Mouse (Mus musculus) testis, postnatal 14 days (tissue): ENCODE measurements around the gene Foxp1.
A peak's percentile ranks its signal among the peaks of the same experiment; 100 is the strongest.

Source experiments
- DNase-seq: peaks from one replicate; pipeline ENCODE4 v3.0.0; 2021; ENCODE audit warnings: low spot score

Gene Foxp1

DNA sequence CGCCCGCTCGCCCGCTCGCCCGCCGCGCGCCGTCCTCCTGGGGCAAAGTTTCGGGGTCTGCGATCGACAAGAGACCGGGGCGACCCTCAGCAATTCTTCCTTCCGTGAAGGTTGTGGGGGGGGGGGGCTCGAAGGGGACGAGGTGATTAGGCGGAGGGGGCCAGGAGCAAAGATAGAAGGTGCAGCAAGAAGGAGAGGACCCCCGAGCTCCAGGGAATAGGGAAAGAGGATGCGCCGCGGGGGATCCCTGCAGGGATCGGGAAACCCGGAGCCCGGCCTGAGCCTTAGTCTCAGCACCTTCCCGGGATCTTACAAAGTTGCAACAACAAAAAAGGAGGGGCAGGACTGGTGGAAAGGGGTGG is 1.9 kb downstream of the Foxp1 start:
- DNase-seq: no peak

DNA sequence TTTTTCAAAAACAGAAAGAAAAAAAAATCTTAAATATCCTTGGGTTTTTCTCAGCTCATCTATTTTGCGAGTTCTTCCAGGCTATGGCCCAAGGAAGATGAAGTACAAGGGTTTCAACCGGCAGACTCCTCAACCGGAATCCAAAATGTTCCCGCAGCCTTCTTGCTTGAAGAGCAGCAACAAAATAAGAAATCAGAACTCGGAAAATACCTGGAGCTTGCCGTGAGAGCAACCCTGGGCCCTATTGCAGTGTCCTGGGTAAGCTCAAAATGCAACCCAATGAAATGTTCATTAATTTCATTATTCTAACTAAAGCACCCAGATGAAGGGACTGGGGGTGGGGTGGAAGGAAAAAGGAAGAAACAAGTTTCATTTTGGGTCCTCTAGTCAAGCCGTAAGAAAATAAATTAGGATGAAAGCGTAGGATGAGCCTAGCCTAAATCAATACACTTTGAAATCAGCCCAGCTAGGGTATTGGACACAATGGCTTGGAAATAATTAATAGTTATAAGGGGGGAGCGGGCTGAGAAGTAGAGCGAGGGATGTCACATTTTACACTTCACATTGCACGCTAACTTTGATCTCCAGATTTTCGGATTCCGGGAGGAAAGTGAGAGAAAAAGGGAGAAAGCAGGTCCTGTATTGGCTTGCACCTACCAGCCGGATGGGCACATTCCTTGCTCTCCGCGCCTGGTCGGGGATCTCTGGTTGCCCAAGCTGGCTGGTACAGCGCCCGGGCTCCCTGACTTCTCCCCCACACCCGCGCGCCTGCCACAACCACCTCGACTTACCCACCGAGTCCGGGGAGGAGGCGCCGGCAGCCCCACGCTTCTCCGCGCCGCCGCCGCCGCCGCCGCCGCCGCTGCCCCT is 2.5 kb downstream of the Foxp1 start:
- peak; percentile 42 for DNase-seq

DNA sequence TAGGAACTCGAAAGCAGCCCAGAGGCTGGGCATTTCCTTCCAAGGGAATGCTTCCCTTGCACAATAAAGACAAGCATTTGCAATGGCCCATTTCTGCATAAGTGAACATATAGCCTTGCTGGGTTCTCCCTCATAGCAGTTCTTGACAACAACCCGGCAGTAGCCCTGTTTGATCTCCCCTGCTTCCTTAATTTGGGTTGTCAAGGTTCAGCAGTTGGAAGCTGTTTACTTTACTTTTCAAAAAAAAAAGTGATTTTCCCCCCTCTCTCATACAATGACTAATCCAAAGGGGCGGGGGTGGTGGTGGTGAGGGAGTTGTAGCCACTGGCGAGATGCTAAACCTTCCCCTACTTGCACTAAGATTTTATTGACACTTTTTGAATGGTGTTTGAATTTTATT is 3.5 kb downstream of the Foxp1 start:
- DNase-seq: no peak

DNA sequence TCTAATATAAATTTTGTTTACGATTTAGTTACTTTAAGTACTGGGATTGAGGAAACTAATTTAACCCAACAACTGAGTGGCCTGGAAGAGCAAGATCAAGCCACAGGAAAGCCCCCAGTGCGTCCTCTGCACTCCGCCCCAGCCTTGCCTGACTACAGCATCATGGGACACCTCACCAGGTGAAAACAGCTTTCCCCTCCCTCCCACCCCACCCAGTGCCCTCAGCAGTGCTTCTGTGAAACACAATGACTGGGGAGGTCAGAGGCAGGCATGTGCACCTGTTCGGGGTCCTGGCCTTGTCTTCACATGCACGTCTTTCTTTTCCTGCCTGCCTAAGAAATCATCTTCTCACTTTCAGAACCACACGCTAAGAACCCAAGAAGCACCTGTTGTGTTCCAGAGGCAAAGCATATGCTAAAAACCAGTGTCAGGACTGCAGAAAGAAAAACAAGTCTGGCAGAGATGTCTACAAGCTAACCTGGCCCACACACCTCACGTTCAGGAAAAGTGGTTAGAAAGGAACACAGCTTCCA is 6.8 kb downstream of the Foxp1 start:
- no peak for DNase-seq

DNA sequence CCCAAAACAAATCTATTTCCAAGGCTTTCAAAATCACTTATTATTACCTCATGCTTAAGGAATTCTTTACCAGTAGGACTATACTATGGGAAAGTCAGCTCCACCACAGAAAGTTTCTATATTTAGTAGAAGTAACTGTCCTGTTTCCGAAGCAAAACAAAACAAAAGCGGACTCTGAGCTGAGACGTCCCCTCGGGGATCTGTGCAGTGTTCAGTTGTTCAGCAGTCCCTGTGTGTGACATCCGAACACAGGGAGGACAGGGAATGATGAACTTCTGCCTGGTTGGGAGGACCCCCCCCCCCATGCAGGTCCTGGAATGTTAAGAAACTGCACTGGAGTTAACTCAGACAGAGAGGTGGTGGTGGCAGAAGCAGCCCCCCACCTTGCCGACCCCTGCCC is 10.7 kb downstream of the Foxp1 start:
- no peak for DNase-seq

GRCm38 (mm10) chr6:99509189-99509592 is 13.3 kb downstream of the Foxp1 start:
- DNase-seq: no peak

DNA sequence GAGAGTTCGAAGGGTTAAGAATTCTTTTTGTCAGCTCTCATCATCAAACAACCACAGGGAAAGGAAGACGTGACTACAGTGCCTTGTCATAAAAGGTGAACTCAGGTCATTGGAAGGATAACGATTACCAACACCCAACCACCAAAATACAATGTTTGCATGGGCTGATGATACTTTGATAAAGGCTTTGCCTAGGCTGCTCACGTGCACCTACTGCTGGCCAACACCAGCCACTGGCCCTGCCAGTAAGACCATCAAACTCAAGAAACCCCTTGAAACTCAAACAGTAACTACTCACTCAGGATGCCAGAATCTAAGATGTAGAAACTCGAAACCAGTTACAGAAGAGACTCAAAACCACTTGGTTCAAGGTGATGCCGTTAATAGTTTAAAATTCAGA is 15.7 kb downstream of the Foxp1 start:
- DNase-seq: no peak

- no peak for DNase-seq
Observed at GRCm38 (mm10) chr6:99503741-99504140, 18.8 kb downstream of the Foxp1 start.

GRCm38 (mm10) chr6:99502727-99503126 is 19.8 kb downstream of the Foxp1 start:
- no peak for DNase-seq

- no peak for DNase-seq
Observed at GRCm38 (mm10) chr6:99502314-99502713, 20.2 kb downstream of the Foxp1 start.

GRCm38 (mm10) chr6:99500570-99501270 is 21.8 kb downstream of the Foxp1 start:
- no peak for DNase-seq

DNA sequence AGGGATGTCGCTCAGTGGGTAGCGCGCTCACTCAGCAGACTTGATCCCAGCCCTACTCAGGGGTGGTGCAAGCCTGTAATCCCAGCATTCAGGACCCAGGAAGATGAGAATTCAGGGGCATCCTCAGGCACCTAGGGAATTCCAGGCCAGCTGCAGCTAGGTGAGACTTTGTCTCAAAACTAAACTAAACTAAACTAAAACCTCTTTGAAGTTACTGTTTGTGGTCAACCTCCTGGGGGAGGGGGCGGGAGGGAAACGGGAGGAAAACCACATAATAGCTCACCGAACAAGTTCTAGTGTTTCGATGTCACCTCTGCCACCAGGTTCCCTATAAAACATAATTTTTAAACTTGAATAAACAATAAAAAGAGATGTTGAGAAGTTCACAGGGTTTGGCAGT is 24.4 kb downstream of the Foxp1 start:
- no peak for DNase-seq

DNA sequence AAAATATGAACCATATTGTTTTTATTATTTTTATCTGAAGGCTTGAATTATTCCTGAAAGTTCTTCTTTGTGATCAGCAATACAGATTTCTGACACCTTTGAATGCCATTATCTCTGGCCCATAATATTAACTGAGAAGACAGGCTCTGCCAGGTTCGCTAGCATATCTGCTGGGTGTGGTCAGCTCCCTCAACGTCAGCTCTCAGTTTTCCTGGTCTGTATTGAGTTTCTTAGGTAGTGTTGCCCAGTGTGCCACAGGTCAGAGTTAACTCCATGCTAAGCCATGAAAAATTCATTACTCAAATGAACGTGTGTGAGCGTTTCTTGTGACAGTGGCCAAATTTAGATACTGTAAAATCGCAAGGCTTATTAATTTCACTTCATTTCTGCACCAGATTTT is 26.4 kb downstream of the Foxp1 start:
- no peak for DNase-seq

- DNase-seq: no peak
Observed at GRCm38 (mm10) chr6:99492937-99493336, 29.6 kb downstream of the Foxp1 start.

- DNase-seq: no peak
Observed at GRCm38 (mm10) chr6:99491979-99492544, 30.5 kb downstream of the Foxp1 start.

DNA sequence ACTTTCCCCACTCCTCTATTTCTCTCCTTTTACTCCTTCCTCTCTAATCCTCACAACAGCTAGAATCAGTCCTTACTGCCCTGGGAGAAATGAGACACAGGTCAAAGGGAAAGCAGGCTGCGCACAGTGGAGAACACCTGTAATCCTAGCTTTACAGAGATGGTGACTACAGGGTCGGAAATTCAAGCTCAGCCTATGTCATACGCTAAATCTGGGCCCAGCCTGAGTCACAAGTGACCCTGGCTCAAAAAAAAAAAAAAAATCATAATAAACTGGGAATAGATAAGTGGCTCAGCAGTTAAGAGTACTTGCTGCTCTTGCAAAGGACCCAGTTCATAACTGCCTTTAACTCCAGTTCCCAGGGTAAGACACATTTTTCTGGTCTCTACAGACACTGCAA is 31.4 kb downstream of the Foxp1 start:
- no peak for DNase-seq

- no peak for DNase-seq
Observed at GRCm38 (mm10) chr6:99489900-99490648, 32.4 kb downstream of the Foxp1 start.

GRCm38 (mm10) chr6:99489423-99489822 is 33.1 kb downstream of the Foxp1 start:
- no peak for DNase-seq

- no peak for DNase-seq
Observed at GRCm38 (mm10) chr6:99485884-99486640, 36.5 kb downstream of the Foxp1 start.

DNA sequence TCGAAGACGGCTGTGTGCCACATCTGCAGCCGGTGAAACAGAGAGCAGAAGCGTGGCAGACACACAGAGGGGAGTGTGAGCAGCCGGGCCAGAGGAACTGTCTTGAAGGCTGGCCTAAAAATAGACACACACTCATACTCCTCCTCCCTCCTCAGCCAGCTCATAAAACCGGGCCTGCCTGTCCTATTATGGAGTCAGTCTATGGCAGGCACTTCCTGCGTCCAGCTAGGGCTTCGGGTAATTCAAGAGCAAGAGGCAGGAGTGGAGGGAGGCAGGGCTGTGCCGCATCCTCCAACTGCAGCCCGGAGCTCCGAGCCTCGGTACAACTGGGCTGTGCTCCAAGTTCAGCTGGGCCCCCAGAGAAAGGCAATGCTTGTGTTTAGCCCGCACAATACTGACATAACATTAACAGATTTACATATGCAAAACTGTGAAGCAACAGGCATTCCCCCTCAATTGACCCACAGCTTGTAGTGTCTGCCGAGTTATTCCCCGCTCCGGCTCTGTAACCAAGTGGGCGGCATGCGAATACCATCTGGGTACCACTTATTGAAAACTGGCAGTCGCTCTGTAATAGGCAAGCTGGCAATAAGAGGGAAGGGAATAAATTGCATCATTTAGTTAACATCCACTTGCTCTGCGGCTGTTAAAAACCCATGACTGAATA is 37.2 kb downstream of the Foxp1 start:
- DNase-seq: peak; percentile 54

- DNase-seq: no peak
Observed at GRCm38 (mm10) chr6:99484884-99485216, 37.7 kb downstream of the Foxp1 start.
